Mouse (Mus musculus) gastrocnemius, adult 18-20 months (tissue): ENCODE measurements around the gene Gucy2d. TPM values are rescaled to one million over a fixed set of nuclear protein-coding genes. Genes with fewer than 3 reads are reported as not detected.

Experiments used
- DNase-seq: peaks from one replicate; pipeline ENCODE4 v3.0.0; 2021; ENCODE audit warnings: low spot score
- total RNA-seq, 2 experiments: library from RNA; stranded (reverse); gene quantifications; 2 replicates each; pipeline ENCODE4 v1.2.3; 2021

The Gucy2d gene
- total RNA-seq, 2 experiments from 2014 or later, result 0.19 TPM; not detected in 1

DNA sequence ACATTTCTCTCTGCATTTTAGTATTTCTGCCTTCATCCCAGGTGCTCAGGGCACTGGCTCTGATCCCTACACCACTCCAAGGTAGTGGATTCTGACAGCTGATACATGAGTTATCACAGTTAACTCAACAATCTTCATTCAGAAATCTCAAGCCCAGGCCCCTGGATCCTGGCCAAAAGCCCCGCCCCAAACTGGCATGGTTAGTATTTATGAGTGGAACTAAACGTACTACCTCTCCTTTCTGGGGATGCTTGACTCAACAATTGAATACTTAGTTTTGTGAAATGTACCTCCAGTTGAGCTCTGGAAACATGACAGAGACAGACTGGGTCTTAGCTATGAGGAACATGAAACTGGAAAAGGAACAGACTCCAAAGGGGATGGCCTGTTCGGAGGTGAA, 6.7 kb downstream of the Gucy2d start:
- DNase-seq, result no peak

DNA sequence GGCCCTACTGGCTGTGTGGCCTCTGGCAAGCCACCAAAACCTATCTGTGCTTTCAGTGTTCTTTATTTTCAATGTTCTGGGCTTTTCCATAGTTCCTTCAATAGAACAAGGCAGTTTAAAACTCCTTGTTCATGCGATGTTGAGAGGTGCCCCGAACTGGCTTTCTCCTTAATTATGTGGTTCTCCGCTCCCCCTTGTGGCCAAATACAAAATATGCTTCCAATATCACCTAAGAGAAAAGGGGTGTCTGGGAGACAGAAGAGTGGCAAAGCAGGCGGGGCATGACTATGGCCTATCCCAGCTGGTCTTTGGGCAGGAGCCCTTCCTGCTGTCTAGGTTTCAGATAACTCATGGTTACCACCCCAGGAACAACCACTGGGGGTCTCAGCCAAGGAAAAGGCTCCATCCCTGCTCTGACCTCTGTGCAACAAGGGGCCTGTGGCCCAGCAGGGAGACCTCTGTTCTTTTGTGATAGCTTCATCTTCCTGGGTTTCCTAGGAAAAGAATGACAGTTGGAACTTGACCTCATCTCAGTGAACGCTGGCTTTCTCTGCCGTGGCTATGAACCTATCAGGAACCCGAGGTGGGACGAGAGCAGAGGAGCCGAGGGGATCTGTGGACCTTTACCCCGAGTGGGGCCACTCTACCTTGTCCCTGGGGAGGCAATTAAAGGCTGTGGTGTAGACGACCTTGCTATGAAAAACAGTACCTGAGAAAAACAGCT, 7.5 kb downstream of the Gucy2d start:
- peak; percentile 23 for DNase-seq

DNA sequence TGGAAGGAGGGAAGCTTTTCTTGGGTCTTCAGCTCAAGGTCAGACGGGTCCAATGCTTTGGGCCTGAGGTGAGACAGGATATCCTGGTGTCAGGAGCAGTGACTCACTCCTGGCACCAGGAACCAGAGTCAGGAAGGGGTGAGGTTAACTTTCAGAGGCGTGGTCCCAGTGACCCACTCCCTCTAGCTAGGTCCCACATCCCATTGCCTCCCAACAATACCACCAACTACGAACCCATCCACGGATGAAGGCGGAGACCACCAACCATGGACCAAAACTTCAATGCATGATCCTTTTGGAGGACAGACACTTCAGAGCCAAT, 8.1 kb downstream of the Gucy2d start:
- DNase-seq, result no peak

DNA sequence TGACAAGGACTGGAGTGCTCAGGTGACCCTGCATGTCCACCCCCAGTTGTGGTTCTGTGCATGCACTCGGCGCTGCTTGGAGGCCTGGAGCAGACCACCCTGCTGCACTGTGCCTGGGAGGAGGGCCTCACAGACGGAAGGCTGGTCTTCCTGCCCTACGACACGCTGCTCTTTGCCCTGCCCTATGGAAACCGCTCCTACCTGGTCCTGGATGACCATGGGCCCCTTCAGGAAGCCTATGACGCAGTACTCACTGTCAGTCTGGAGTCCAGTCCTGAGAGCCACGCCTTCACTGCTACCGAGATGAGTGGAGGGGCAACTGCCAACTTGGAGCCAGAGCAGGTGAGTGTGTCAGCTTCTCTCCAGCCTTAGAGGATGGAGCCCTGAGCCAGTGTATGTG, 9.5 kb downstream of the Gucy2d start:
- no peak for DNase-seq

DNA sequence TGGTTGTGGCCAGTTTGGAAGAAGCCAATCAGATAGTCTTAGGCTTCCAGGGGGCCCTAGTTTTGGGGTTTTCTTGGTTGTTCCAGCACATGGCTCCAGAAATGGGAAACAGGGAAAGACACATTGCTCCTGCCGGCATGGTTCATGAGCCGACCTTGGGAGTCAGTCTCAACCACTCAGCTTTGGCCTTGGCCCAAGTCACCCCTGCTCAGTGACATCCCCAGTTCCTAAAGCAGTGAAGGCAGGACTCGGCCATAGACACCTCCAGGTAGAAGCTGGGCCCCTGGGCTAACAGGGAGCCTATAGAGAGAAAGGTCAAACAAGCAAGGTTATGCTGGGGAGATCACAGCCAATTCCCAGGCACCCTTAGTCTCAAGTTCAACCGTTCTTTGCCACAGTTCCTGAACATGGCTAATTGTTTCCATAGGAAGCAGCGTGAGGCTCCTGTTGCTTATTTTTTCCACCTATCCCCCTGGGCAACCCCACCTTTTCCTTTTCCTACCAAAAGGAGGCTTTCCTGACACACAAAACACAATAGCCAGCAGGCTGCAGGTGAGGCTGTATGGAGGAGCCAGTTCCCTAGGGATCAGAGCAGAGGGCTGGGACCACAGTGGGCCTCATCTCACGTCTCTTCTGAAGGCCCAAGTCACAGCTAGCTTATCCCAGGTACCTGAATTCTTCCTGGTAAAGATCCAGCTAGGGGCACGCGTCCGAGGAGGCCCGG, 14.3 kb downstream of the Gucy2d start:
- no peak for DNase-seq

DNA sequence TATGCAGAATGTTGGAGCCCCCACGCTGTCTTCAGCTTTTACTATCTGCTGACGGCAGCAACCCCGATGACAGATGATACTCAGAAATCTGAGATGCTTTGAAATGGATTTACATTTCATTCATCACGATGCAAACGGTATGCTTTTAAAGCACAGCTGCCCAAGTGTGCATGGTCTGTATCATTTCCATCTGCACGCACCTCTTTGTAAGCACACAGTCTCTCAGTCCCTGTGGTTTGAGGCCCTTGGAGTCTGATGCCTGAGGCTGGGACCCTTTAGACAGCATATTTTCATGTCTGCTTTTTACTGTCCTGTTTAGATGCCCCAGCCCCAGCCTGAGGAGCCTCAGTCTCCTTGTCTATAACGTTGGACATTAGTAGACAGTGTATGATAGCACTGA, 20.1 kb downstream of the Gucy2d start:
- DNase-seq, result no peak

DNA sequence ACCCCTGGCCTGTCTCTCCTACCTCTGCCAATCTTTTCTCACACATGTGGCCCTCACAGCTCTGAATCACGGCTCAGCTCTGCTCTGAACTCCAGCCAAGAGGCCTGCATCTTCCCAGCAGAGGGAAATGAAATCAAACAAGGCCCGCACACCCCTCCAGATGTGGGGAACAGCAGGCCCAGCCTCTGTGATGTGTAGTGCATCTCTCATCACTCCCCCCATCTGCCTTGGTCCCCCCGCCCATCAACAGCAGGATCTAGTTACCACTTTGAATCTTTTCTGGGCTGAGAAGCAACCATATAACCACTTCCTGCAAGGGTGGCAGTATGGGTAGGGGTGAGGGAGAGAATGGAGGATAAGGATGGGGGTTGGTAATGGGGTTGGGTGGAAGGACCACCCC, 28.9 kb downstream of the Gucy2d start:
- DNase-seq, result no peak

DNA sequence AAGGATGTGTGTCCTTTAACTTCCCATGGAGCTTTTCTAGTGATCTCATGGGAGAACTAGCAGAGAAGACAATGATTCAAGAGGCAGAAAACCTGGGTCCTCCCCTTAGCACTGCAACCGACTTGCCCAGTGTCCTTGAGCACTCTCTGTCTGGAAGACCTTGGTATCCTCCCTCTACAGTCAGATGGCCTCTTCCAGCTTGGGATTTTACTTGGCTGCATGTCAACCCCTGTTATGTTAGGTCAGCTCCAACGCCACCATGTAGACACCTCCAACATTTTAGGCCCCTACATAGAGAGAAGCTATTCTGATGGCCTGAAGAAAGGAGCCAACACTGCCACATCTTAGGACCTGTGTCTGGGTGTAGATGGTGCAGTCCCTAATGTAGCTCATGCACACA, 32.3 kb downstream of the Gucy2d start:
- DNase-seq, result no peak

DNA sequence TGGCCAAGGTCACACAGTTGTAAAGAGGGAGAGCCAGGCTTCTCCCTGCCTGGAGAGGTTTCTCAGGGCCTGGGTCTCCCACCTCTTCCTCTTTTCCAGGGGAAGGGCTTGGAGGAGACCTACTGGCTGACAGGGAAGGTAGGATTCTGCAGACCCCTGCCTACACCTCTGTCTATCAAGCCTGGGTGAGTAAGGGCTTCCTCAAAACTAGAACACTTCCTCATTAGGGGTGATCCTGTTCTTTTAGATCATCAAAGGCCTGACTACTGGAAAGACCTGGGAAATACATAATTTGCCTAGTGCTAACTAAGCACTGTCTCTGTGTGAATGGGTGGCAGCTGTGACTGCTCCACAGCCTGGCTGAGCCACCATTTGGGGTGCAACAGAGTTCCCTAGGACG, 34.3 kb downstream of the Gucy2d start:
- DNase-seq, result no peak

DNA sequence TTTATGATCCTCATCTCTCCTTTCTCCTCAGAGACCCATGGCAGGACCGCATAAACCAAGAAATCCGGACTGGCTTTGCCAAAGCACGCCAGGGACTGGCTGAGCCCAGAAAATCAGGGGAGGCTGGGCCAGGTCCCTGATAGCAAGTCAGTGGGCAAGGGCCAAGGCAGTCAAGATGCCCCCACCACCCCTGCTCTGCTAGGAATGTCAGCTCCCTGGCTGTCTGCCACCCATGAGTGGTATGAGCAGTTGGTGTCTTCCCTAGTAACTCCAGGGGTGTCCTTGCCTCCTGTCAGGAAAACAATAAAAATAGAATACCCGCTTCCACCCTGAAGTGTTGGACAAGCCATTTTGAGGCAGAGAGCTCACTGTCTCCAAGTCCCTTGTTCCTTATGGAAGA, 36.9 kb downstream of the Gucy2d start:
- no peak for DNase-seq

DNA sequence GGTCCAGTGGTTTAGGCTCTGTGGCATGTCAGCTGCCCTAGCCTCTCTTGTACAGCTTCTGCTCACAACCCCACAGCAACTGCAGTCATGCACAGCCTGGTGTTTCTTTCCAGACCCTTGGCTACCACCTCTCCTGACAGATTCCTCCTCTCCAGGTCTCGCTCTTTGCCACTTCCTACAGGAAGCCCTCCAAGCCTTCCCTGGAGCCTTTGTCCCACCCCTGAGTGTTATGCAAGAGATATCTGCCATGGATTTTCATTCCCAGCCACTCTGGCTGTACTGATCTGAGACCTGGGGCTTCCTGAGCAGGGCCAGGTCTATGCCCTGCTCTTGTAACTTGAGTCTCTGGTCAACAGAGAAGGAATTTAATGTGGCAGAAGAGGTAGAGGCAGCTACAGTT, 40.3 kb downstream of the Gucy2d start:
- DNase-seq, result no peak

DNA sequence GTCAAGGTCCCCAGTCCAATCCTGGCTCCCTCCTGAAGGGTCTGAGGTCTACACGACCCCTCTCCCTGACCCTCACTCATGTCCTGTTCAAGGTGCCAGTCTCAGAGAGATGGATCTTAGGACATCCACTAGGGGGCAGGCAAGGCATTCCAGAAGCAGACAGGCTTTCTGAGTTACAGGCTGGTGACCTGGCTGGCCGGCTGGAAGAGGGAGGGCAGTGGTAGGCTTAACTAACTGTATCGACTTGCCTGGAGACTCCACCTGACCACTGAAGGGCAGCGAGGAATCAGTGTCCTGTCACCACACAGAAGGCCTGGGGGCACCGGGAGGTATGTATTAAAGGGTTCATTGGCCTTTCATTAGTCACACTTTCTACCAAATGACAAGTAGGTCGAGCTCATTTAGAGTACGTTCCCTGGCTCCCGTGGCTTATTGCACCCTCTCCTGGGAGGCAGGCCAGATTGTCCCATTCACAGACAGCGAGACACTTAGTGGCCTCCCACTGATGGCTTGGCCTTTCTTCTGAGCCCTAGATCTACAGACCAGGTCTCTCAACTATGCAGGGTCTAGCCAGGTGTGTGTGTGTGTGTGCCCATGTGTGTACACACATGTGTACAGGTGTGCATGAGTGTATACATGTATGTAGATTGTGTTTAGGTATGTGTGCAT, 41.0 kb downstream of the Gucy2d start:
- DNase-seq, result peak; percentile 85

DNA sequence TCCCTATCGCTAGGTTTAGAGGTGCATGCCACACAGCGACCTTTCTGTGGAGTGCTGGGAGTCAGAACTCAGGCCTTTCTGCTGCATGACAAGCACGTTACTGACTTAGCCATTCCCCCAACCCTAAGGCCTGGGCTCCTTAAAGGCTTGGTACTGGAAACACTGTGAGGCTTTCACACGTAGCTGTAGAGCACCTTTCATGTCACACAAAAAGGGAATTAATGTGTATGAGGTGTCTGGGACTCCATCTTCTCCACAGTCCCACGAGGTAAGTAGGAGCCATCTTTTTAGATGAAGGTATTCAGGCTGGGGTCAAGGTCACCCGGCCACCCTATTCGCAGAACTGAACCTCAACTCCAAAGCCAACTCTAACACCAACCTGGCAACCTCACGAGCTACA, 41.6 kb downstream of the Gucy2d start:
- DNase-seq, result no peak

DNA sequence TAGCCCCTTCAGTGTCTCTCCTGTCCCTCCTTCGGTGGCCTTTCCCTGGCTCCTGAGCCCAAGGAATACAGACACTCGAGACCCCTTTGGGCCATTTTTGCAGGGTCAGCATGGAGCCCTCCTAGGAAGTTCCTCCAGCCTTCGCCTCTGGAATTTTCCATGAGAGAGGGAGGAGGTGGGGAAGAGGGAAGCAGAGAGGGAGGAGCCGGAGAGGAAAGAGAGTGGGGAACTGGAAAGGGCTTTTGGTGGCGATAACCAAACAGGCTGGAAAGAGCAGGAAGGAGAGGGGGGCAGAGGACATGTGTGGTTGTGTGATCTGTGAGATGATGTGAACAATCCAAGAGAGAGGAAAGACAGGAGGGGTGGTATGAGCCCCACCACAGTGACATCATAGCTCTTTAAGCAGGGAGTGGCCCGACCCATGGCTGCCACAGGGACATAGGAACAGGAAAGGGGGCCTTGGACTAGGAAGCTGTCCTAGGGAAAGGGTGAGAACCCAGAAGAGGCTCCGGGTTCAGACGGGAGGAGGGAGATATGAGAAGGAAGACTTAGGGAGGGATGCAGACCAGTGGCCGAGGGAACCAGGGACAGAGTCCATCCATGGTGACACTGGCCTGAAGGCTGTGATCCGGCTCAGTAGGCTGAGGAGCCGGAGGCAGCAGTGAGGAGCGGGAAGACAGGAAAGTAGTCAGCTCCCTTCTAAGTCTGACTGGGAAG, 42.5 kb downstream of the Gucy2d start:
- DNase-seq, result peak; percentile 46

DNA sequence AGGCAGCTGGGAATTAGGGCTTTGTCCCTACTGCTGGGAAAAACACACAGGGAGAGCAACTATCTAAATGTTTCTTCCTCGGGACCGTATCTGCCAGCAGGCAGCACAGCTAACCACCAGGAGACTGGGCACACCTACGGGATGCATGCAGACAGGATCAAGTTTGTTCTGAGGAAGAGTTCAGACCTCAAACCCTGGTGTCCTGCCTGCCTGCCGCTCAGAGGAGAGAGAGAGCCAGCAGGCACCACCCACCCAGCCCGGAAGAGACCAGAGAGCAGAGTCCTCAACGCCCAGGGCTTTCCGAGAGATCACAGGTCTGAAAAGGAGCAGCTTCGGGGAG, 43.0 kb downstream of the Gucy2d start:
- DNase-seq, result no peak

DNA sequence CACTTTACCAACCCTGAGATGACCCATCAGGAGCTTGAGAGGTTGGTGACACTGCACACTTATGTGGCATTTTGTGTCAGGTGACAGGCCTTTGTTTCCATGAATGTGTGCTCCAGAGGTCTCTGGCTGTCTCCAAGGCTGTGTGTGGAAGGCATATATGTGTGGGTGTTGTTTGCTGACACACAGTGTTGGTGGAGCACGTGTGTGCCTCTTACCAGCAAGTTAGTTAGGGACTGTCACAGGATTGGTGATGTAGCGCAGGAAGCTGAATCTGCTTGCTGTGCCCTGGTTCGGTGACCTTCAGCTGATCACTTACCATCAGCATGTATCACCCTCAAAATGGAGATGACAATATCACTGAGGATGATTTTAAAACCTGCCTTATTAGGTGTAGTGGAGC, 44.7 kb downstream of the Gucy2d start:
- no peak for DNase-seq

DNA sequence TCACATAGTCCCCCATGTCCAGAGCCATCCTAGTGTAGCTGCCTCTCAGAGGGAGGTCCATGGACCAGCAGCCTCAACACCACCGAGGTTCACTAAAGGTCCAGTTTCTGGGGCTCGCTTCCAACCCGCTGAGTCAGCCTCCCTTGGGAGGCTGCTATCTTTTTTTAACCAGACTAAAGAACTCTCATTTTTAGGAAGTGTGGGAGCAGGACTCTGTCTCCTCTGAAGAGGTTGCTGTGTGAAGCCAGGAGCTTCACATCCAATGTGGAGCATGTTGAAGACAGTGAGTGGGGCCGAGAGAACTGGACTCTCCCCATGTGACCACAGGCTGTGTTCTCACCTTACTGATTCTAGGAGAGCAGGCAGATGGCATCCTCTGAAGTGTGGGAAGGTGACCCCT, 45.3 kb downstream of the Gucy2d start:
- peak; percentile 32 for DNase-seq

DNA sequence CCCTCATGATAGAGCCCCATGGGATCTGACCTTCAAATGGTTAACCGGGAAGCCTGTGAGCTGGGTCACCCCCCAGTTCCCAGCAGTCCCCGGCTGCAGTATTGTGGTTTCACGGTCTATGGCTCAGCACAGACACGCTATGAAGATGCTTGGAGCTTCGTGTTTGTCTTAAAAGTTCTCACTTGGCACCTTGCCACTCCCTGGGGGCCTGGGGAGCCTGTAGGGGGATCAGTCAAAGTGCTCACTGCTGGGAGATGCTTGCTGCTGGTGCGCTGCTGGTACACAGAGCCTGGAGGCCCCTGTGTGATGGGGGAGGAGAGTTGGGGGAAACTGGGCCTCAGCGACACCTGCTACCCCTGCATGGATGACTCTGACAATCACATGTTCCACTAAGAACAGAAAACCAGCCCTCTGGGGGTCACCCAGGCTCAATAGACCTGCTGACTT, 46.3 kb downstream of the Gucy2d start:
- no peak for DNase-seq

DNA sequence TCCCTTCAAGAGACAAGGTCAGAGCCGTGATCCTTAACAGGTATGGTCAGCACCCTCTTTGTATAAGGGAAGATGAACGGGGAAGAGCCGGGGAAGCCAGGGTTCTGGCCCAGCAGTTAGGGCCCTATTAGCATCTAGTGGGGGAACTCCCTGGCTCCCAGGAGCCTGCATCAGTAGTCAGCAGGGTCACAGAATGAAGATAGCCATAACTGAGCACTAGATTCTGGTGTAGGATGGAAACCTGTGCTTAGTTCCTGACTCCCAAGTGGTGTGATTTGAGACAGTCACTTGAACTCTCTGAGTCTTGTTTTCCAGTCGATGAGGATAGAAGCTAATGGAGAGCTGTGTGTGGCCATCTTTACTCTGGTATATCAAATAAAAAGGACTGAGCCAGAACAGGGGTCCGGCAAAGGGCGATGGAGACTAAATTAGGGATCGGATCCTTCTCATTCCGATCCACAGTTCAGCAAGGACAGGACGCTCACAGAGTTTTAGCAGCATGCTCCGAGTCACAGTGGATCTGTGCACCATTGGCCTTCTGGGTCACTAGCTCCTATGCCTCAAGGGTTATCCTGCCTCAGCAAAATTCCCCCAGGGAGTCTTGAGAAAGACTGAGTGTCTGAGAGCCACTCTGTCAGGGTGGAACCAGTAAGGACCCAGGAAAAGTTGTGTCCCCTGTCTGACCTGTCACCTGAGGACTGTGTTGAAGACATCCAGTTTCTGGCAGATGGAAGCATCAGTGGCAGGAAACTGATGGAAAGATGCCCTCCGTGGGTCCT, 47.2 kb downstream of the Gucy2d start:
- DNase-seq, result no peak

DNA sequence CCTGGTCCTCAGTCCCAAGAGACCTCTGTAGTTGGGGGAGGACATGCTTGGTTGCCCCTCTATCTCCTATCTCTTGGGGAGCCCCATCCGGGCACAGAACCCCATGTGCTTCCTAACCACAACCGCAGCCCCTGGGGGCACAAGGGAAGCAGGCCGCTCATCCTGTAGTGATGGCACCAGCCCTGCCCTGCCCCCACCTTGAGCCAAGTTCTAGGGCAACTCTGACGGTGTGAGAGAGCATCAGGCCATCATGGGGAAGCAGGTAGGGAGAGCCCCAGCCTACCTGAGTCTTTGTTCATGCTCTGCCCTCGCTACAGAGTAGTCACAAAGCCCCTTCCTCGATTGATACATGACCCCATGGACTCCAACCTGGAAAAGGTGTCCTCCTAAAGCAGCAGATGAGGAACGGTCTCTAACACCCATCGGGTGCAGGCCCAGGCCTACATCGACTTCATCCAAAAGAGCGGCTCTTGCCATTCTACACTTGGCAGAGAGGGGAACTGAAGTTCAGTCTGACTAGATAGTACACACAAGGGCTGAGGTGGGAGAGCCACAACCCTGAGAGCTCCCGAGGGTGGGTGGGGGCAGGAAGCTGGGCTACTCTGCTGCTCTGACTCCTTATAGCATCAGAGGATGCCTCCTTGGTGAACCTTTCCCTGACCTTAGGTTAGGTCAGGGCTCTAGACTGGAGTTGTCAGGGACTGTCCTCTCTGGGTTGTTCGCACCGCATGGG, 48.3 kb downstream of the Gucy2d start:
- no peak for DNase-seq

DNA sequence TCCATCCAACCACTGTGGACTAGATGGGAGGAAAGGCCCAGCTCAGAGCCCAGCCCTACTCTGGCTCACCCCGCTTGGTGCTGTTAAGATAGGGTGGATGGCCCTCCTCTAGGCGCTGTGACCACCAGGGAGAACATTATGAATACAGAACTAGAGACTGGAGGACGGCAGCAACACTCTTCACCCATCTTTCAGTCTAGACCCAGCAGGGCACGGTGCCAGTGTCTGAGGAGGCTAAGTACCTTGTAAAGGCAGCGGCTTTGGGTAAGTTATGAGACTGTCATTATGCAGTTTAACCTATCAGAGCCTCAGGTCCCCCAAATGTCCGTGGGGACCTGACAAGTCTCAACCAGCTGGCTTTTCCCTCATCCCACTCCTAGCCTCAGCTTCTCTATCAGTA, 48.9 kb downstream of the Gucy2d start, which contains the start of gene Lrrc32:
Gene Lrrc32 (plus strand): TSS at position 153 of the 400 bp plus-strand sequence.
- DNase-seq, result no peak
